ENCODE assay signal across 8 mouse cellular contexts in the genomic region with DNA sequence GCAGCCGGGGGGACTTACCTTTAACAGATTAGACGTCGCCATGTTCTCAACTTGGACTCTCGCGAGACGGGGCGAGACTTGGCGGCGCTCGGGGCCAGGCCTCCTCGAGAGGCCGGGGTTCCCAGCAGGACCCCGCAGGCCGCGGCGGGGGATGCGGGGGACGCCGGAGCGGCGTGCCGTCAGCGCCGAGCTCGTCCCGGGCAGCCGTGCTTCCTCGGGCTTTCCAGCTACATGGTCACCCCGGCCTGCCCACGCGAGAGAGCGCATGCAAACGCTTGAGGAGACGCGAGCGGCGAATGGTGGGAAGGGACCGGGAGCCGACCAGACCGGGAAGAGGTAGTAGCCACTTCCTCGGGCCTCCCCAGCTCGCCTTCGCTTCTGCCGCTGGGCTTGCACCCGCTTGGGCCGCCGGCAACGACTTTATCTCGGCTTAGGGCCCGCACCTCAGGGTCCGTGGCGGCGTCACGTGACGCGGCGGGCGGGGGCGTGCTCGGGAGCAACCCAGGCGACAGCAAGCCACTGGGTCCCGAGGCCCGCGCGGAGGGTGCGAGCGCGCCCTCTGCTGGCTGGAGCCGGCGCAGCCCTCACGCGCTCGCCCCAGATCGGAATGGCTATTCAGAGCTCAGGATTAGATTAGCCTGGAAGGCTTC. TPM values are rescaled to one million over a fixed set of nuclear protein-coding genes. Genes with fewer than 3 reads are reported as not detected.
A peak's percentile ranks its signal among the peaks of the same experiment; 100 is the strongest.
DNase-seq lines count a peak whose midpoint lies in the region; ATAC-seq and TF ChIP-seq lines count a peak whose summit lies in the region.

No protein-coding gene starts in this region.

- TF ChIP-seq POLR2A in bone marrow, adult 2 months (IDR thresholded peaks at IDR 0.05; ENCODE audit: borderline replicate concordance, control insufficient read depth, low read depth, low read length): peak; percentile 55; the same call in 1 of the 2 replicates

- DNase-seq in 416B (ENCODE audit: low read depth) (peak; percentile 92), liver (peak; percentile 95)
- DNase-seq in heart, embryonic 10.5 days (ENCODE audit: low spot score): peak; percentile 96
- DNase-seq in spleen, postnatal 4 days (ENCODE audit: low spot score in 2 of 2): peak; percentile 94 to 99

- no peaks in the 10 kb centered on the region for H3K9me3 ChIP-seq in embryonic facial prominence, embryonic 15.5 days (replicated peaks)
- no peaks in the 10 kb centered on the region for H3K9me3 ChIP-seq in heart, embryonic 10.5 days
- no peaks in the 10 kb centered on the region for H3K9me3 ChIP-seq in kidney, embryonic 15.5 days (replicated peaks)

- H3K36me3 ChIP-seq in embryonic facial prominence, embryonic 15.5 days: no peaks in the 10 kb centered on the region
- H3K36me3 ChIP-seq in heart, embryonic 10.5 days: peaks cover 7% of the 10 kb centered on the region; the same call in 1 of the 2 replicates
- no peaks in the 10 kb centered on the region for H3K36me3 ChIP-seq in kidney, embryonic 15.5 days

- peak overlapping the region; percentile 88 for H3K27ac ChIP-seq in bone marrow, adult 2 months (ENCODE audit: control insufficient read depth, insufficient read depth, low read depth, low read length, poor library complexity)
- H3K27ac ChIP-seq in embryonic facial prominence, embryonic 15.5 days (replicated peaks): peak overlapping the region; percentile 96
- peak overlapping the region; percentile 99 for H3K27ac ChIP-seq in heart, embryonic 10.5 days
- H3K27ac ChIP-seq in kidney, embryonic 15.5 days: peak overlapping the region; percentile 97

- under 1% methylated on average over 74 of the region's 74 CpGs for WGBS in bone marrow, adult 2 months
- WGBS in embryonic facial prominence, embryonic 15.5 days: under 1% methylated on average over 74 of the region's 74 CpGs
- WGBS in heart, embryonic 10.5 days: under 1% methylated on average over 74 of the region's 74 CpGs
- WGBS in kidney, embryonic 15.5 days: under 1% methylated on average over 74 of the region's 74 CpGs

- H3K4me3 ChIP-seq in bone marrow, adult 2 months (replicated peaks; ENCODE audit: control insufficient read depth, low read depth, low read length): peak overlapping the region; percentile 88
- H3K4me3 ChIP-seq in embryonic facial prominence, embryonic 15.5 days (replicated peaks): peak overlapping the region; percentile 98
- H3K4me3 ChIP-seq in heart, embryonic 10.5 days: peak overlapping the region; percentile 91
- H3K4me3 ChIP-seq in kidney, embryonic 15.5 days (replicated peaks): peak overlapping the region; percentile 98

- TF ChIP-seq CTCF in bone marrow, adult 2 months (IDR thresholded peaks at IDR 0.05; ENCODE audit: control insufficient read depth, insufficient read depth, low read length): peak; percentile 90

- peak; percentile 96 for ATAC-seq in embryonic facial prominence, embryonic 15.5 days (ENCODE audit: insufficient number of reproducible peaks, low FRiP score, low TSS enrichment, low read depth)
- ATAC-seq in kidney, embryonic 15.5 days (replicated peaks; ENCODE audit: low FRiP score): peak; percentile 98
- ATAC-seq in monocyte, adult 5-6 weeks (replicated peaks; ENCODE audit: insufficient number of reproducible peaks, low FRiP score, low TSS enrichment, poor library complexity, severe bottlenecking): peak; percentile 78

- no peaks in the 10 kb centered on the region for H3K27me3 ChIP-seq in embryonic facial prominence, embryonic 15.5 days
- no peaks in the 10 kb centered on the region for H3K27me3 ChIP-seq in heart, embryonic 10.5 days (ENCODE audit: insufficient read depth, poor library complexity, severe bottlenecking)
- no peaks in the 10 kb centered on the region for H3K27me3 ChIP-seq in kidney, embryonic 15.5 days

- H3K4me1 ChIP-seq in bone marrow, adult 2 months (ENCODE audit: control insufficient read depth, insufficient read depth, low read length): peaks cover 2% of the 10 kb centered on the region; the same call in 1 of the 2 replicates
- peaks cover 23% of the 10 kb centered on the region for H3K4me1 ChIP-seq in embryonic facial prominence, embryonic 15.5 days
- H3K4me1 ChIP-seq in heart, embryonic 10.5 days: peaks cover 12% of the 10 kb centered on the region; the same call in 1 of the 2 replicates
- H3K4me1 ChIP-seq in kidney, embryonic 15.5 days: peaks cover 28% of the 10 kb centered on the region

- H3K4me2 ChIP-seq in embryonic facial prominence, embryonic 15.5 days (replicated peaks): peak overlapping the region; percentile 58
- H3K4me2 ChIP-seq in kidney, embryonic 15.5 days: peak overlapping the region; percentile 79

- peak overlapping the region; percentile 99 for H3K9ac ChIP-seq in embryonic facial prominence, embryonic 15.5 days
- peak overlapping the region; percentile 100 for H3K9ac ChIP-seq in kidney, embryonic 15.5 days

RNA-seq across cellular contexts. Expression of a gene that starts 2.7 kb away (rescaled TPM):
- 8.6 and 13.0 TPM in 2 replicates for polyA plus RNA-seq in bone marrow, adult 2 months (2011; ENCODE audit: insufficient read depth, insufficient read length, low replicate concordance, missing spikeins)
- polyA plus RNA-seq in embryonic facial prominence, embryonic 15.5 days (2015; fragmentation: Nextera tagmentation; extraction: Ambion mirVana): 30.9 and 33.1 TPM in 2 replicates
- 31.5 and 32.4 TPM in 2 replicates for polyA plus RNA-seq in heart, embryonic 10.5 days (2016; fragmentation: Nextera tagmentation; extraction: Ambion mirVana)
- 33.5 and 35.3 TPM in 2 replicates for polyA plus RNA-seq in kidney, embryonic 15.5 days (2015; fragmentation: Nextera tagmentation; extraction: Ambion mirVana)
- 42.6 to 51.6 TPM (median 49.2 TPM) in 3 replicates for total RNA-seq in monocyte, adult 5-6 weeks (2017)

RNA-seq across cellular contexts. Expression of a gene that starts 38.9 kb away (rescaled TPM):
- 0.54 TPM in 1 of 2 replicates, not detected in the other for polyA plus RNA-seq in bone marrow, adult 2 months (2011; ENCODE audit: insufficient read depth, insufficient read length, low replicate concordance, missing spikeins)
- polyA plus RNA-seq in embryonic facial prominence, embryonic 15.5 days (2015; fragmentation: Nextera tagmentation; extraction: Ambion mirVana): 0.33 and 0.65 TPM in 2 replicates
- polyA plus RNA-seq in heart, embryonic 10.5 days (2016; fragmentation: Nextera tagmentation; extraction: Ambion mirVana): 0.16 and 0.60 TPM in 2 replicates
- polyA plus RNA-seq in kidney, embryonic 15.5 days (2015; fragmentation: Nextera tagmentation; extraction: Ambion mirVana): 0.36 and 0.57 TPM in 2 replicates
- 5.1 to 9.4 TPM (median 8.1 TPM) in 3 replicates for total RNA-seq in monocyte, adult 5-6 weeks (2017)

RNA-seq across cellular contexts. Expression of a gene that starts 57.0 kb away (rescaled TPM):
- 22.7 and 23.0 TPM in 2 replicates for polyA plus RNA-seq in bone marrow, adult 2 months (2011; ENCODE audit: insufficient read depth, insufficient read length, low replicate concordance, missing spikeins)
- polyA plus RNA-seq in embryonic facial prominence, embryonic 15.5 days (2015; fragmentation: Nextera tagmentation; extraction: Ambion mirVana): 146 and 150 TPM in 2 replicates
- polyA plus RNA-seq in heart, embryonic 10.5 days (2016; fragmentation: Nextera tagmentation; extraction: Ambion mirVana): 79.2 and 113 TPM in 2 replicates
- polyA plus RNA-seq in kidney, embryonic 15.5 days (2015; fragmentation: Nextera tagmentation; extraction: Ambion mirVana): 115 and 118 TPM in 2 replicates
- 21.0 to 31.0 TPM (median 28.5 TPM) in 3 replicates for total RNA-seq in monocyte, adult 5-6 weeks (2017)

Comparison
In these comparisons a context has a peak if more than half of its experiments do, and no peak if none do; other contexts are left out.
1. Peak in every context shown above with its lines: DNase-seq, ATAC-seq, H3K4me3 ChIP-seq and H3K27ac ChIP-seq.